Mouse (Mus musculus) C2C12 (cell line): ENCODE results near the gene Adgrv1. TPM values are rescaled to one million over a fixed set of nuclear protein-coding genes. Genes with fewer than 3 reads are reported as not detected.
A peak's percentile ranks its signal among the peaks of the same experiment; 100 is the strongest.

ENCODE experiments used
- H3K27me3 ChIP-seq: one replicate; pipeline ENCODE4 v1.6.1; 2011; ENCODE audit not compliant: control insufficient read depth, insufficient read depth, insufficient read length
- H3K36me3 ChIP-seq: one replicate; pipeline ENCODE4 v1.6.1; 2011; ENCODE audit not compliant: control insufficient read depth, insufficient read depth
- H3K4me3 ChIP-seq: one replicate; pipeline ENCODE4 v1.5.1; 2011; ENCODE audit warnings: mild to moderate bottlenecking, control low read depth; ENCODE audit not compliant: poor library complexity, insufficient read depth, severe bottlenecking
- H3K79me2 ChIP-seq: one replicate; pipeline ENCODE4 v1.6.1; 2011; ENCODE audit not compliant: control insufficient read depth, insufficient read depth
- H3K79me3 ChIP-seq: one replicate; pipeline ENCODE4 v1.6.1; 2011; ENCODE audit warnings: low read depth, control low read depth
- H3ac ChIP-seq: one replicate; pipeline ENCODE3; 2011; ENCODE audit warnings: low read depth; ENCODE audit not compliant: control insufficient read depth, insufficient read length
- CEBPB ChIP-seq: IDR thresholded peaks from one replicate; pipeline ENCODE4 v1.6.1; 2011; ENCODE audit warnings: low read depth, mild to moderate bottlenecking, control low read depth, moderate library complexity
- CTCF ChIP-seq: IDR thresholded peaks from one replicate; pipeline ENCODE4 v1.5.1; 2011; ENCODE audit not compliant: control insufficient read depth, insufficient read depth, insufficient read length
- FOSL1 ChIP-seq: IDR thresholded peaks from one replicate; pipeline ENCODE4 v1.8.0; 2011; ENCODE audit warnings: mild to moderate bottlenecking, low read length; ENCODE audit not compliant: poor library complexity, insufficient read depth, severe bottlenecking
- MAX ChIP-seq: IDR thresholded peaks from one replicate; pipeline ENCODE4 v1.6.1; 2011; ENCODE audit warnings: mild to moderate bottlenecking, control low read depth
- MYOD1 ChIP-seq: IDR thresholded peaks from one replicate; pipeline ENCODE4 v1.6.1; 2011; ENCODE audit warnings: low read depth; ENCODE audit not compliant: control insufficient read depth, insufficient read length
- MYOG ChIP-seq: IDR thresholded peaks from one replicate; pipeline ENCODE4 v1.6.1; 2011; ENCODE audit not compliant: control insufficient read depth, insufficient read length; ENCODE audit errors: extremely low read depth
- USF1 ChIP-seq: IDR thresholded peaks from one replicate; pipeline ENCODE4 v1.6.1; 2011; ENCODE audit warnings: low read depth, mild to moderate bottlenecking, control low read depth, moderate library complexity
- long read RNA-seq, 2 experiments: library from polyadenylated mRNA; unstranded; transcript quantifications; one replicate each; pipeline ENCODE4 v2.0.0; 2019 to 2020
- polyA plus RNA-seq: library from polyadenylated mRNA; unstranded; fragments of >200 nt; fragmentation: generic; extraction: Trizol; gene quantifications from one replicate; pipeline ENCODE4 v1.2.1, GENCODE M21; 2012; ENCODE audit warnings: missing spikeins

Gene Adgrv1
- 0.18 TPM for polyA plus RNA-seq
- long read RNA-seq, experiment 1 = 0 reads
- long read RNA-seq, experiment 2 = 0 reads

DNA sequence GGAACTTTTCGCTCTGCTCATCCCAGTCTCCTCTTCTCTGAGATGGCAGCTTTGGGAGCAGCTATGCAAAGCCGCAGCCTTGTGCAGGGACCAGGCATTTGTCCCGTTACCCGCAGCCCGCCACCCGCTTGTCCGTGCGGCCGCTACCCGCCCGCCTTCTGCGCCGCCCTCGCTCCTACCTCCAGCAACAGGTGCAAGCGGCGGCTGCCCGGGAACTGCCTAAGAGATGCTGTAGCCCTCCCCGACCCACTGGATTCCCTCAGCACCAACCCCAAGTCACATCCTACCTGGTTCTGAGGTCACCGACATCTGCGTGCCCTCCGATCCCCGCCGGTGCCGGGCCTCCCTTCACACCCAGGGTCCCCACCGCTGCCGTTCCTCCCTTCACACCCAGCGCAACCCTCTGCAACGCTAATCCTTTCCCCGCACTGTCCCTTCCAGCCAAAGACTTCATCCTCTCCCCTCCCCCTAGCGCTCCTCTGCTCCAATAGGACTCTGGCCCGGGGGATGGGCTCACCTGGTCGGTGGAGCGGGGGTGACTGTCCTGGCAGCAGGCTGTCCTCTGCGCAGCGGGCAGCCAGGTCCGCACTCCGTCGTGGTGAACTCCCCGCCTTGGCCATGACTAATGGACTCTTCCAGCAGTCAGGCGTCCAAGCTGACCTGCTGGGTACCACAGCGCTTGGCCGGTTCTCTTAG, at the start of gene Adgrv1:
TSS of gene Adgrv1 (minus strand) at position 435 of the 696 bp plus-strand sequence.
- no peaks in the 10 kb centered on the region for H3K79me2 ChIP-seq
- no peaks in the 10 kb centered on the region for H3K36me3 ChIP-seq
- no peak within 1 kb of the TSS for H3K4me3 ChIP-seq
- peaks cover 6% of the 10 kb centered on the region for H3K27me3 ChIP-seq
- no peaks in the 10 kb centered on the region for H3K79me3 ChIP-seq
- H3ac ChIP-seq = no peak within 1 kb of the TSS
- TF ChIP-seq MYOD1 (no peak), MAX (no peak), MYOG (no peak), FOSL1 (no peak), CTCF (no peak)

DNA sequence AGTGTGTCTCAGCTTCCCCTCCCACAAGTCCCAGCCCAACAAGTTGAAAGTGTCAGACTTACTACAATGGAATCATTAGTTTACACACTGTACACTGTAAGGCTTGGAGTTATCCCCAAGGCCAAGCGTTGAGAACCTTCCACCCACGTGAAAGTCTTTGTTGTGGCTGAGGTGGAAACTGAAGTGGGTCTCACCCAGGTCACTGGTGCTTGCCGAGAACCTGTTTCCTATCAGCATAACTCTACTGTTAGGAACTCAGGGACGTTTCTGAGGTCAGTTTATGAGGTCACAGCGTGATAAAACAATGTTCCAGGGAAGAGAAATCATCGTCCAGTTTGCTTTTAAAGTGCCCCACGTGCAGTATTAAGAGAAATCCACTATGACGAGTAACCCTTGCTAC, 42.4 kb upstream of the Adgrv1 start:
- Histone ChIP-seq H3K27me3 (no peaks in the 10 kb centered on the region), H3K36me3 (peaks cover 83% of the 10 kb centered on the region), H3ac (no peak overlapping the region), H3K79me3 (no peaks in the 10 kb centered on the region), H3K4me3 (no peak overlapping the region), H3K79me2 (no peaks in the 10 kb centered on the region)
- TF ChIP-seq MYOG (no peak), CTCF (no peak), MYOD1 (no peak), MAX (no peak), USF1 (no peak), CEBPB (no peak), FOSL1 (no peak)

DNA sequence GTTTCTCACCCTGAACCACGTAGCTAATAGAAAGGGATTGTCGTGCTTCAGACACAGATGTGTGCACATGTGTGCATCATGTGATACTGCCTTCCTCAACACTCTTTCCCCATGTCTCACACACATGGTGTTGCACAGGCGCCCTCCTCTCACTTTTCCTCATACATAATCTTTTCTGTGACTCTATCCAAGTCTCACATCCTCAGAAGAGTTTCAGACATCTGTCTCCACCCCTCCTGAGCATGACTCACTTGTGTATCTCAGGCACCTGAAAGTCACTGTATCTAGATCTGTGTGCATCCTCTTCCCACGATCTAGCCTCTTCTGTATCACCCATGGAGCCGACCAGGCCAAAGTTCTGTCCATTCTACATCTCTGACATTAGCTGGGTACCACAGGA, 34.8 kb upstream of the Adgrv1 start:
- H3K79me3 ChIP-seq = peaks cover 4% of the 10 kb centered on the region
- TF ChIP-seq MYOG (no peak), MYOD1 (no peak), CTCF (no peak), USF1 (no peak), CEBPB (no peak), MAX (no peak)
- no peaks in the 10 kb centered on the region for H3K27me3 ChIP-seq
- peaks cover 25% of the 10 kb centered on the region for H3K79me2 ChIP-seq
- no peak overlapping the region for H3ac ChIP-seq
- H3K36me3 ChIP-seq = peaks cover 70% of the 10 kb centered on the region
- no peak overlapping the region for H3K4me3 ChIP-seq

DNA sequence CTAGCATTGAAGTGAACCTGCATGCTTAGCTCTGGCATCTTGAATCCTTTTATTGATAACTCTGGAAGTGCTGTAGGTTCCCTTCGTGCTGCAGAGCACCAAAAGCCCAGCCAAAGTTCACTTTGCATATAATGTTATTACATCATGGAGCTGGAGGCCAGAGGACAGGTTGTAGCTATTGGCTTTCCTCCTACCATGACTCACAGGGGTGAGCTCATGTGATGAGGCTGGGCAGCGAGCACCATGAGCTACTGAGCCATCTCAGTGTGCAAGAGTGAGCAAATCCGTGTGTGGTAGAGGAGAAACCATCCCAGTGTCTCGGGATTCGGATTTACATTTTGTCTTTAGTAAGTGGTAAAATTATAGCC, 31.4 kb upstream of the Adgrv1 start:
- no peak for TF ChIP-seq MYOD1
- peak; percentile 4 for TF ChIP-seq USF1
- peaks cover 43% of the 10 kb centered on the region for H3K36me3 ChIP-seq

DNA sequence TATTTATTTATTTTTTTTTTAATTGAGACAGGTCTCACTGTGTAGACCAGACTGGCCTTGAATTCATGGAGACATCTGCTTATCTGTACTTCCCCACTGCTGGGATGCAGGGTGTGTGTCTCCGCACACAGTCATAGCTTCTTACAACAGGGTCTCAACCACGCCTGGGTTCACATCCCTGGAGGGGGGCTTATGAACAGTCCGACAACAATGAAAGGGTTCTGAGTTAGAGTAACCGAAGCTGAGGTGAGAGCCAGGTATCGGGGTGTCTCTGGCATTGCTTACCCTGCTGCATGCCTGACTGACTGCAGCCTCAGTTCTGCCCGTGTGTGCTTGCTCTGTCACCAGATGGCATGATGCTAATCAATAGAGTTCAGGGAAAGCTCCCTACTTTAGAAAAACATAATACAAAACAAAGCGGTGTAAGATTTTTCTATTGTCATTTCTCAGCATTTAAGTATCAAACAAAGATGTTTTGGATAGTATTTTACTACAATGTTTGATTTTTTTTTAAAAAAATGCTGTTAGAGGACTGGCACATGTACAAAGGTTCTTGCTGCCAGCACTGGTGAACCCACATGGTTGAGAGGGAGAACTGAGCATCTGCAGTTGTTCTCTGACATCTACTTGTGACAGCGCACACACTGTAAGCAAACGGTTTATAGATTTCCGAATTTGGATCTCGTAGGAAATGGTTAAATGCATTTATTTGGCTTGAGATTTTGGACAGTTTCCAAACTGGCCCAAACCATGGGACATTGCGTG, 30.8 kb upstream of the Adgrv1 start:
- no peaks in the 10 kb centered on the region for H3K27me3 ChIP-seq
- H3K36me3 ChIP-seq = peaks cover 39% of the 10 kb centered on the region
- TF ChIP-seq CEBPB (no peak), FOSL1 (no peak)
- peaks cover 65% of the 10 kb centered on the region for H3K79me2 ChIP-seq
- H3K4me3 ChIP-seq = no peak overlapping the region
- peaks cover 28% of the 10 kb centered on the region for H3K79me3 ChIP-seq
- no peak overlapping the region for H3ac ChIP-seq

More for the DNA sequence above, 31.4 kb upstream of the Adgrv1 start:
- H3K79me2 ChIP-seq = peaks cover 59% of the 10 kb centered on the region
- H3K4me3 ChIP-seq = no peak overlapping the region
- H3K27me3 ChIP-seq = no peaks in the 10 kb centered on the region
- no peak overlapping the region for H3ac ChIP-seq
- H3K79me3 ChIP-seq = peaks cover 23% of the 10 kb centered on the region

DNA sequence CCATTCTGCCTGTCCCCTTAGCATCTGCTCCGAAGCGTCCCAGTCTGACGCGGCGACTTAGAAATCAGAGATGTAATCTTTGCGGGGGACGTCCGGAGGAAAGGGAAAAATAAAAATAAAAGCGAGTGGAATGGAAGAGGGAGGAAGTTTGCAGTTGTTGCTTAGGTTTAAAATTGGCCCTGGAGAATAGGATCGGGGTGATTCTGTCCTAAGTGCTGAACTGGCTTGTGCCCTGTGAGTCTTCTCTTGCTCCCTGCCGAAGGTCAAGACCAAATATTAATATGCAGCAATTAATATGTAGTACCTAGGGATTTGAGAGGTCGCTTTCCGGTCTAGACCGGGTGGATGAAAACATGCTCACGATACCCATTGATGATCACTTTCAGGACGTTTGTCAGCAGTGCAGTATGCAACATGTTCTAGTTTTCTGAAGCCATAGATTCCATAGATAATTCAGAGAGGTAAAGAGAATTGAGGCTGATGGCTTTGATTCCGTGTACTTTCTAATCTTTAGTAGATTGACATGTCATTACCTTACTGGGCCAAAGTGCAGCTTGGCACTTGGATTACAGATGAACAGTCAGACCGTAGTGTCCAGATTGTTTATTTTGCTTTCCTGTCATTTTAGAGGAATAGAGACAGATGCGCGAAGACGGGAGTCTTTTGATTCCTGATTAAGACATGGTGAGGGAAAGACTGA, 25.2 kb upstream of the Adgrv1 start:
- Histone ChIP-seq H3K79me2 (peaks cover 54% of the 10 kb centered on the region), H3K79me3 (peaks cover 32% of the 10 kb centered on the region), H3K36me3 (peaks cover 3% of the 10 kb centered on the region), H3K27me3 (no peaks in the 10 kb centered on the region), H3ac (peak overlapping the region; percentile 64), H3K4me3 (peak overlapping the region; percentile 69)
- TF ChIP-seq USF1 = no peak
- TF ChIP-seq MAX = no peak
- TF ChIP-seq MYOD1 = no peak
- no peak for TF ChIP-seq MYOG
- TF ChIP-seq CEBPB = no peak
- no peak for TF ChIP-seq CTCF
- no peak for TF ChIP-seq FOSL1
